Mouse (Mus musculus): ENCODE measurements around the gene Spo11. TPM values are rescaled to one million over a fixed set of nuclear protein-coding genes. Genes with fewer than 3 reads are reported as not detected.

Spo11 gene
- polyA plus RNA-seq, 1 experiment from 2014 or later, result 1.8 TPM

GRCm38 (mm10) chr2:173003737-173004136, 26.2 kb downstream of the Spo11 start:
- no peaks in the 10 kb centered on the region for H3K9me3 ChIP-seq (ENCODE audit: control insufficient read depth, low read length)
- no peak overlapping the region for H3K9ac ChIP-seq (ENCODE audit: low read depth, low read length)
- 90% methylated on average over 8 of the region's 8 CpGs for WGBS
- H3K27ac ChIP-seq (replicated peaks; ENCODE audit: low read depth, low read length), result no peak overlapping the region
- H3K4me3 ChIP-seq (ENCODE audit: low read depth, low read length), result no peak overlapping the region
- ATAC-seq (ENCODE audit: low read depth), result no peak
- no peak overlapping the region for H3K4me2 ChIP-seq (ENCODE audit: low read depth, low read length)
- H3K27me3 ChIP-seq (replicated peaks; ENCODE audit: control insufficient read depth, insufficient read depth, low read length), result no peaks in the 10 kb centered on the region
- H3K4me1 ChIP-seq (ENCODE audit: control insufficient read depth, insufficient read depth, low read length), result peaks cover 9% of the 10 kb centered on the region
- DNase-seq (ENCODE audit: low spot score), result no peak
- peaks cover 62% of the 10 kb centered on the region for H3K36me3 ChIP-seq (ENCODE audit: control insufficient read depth, insufficient read depth, low read length)

- H3K27ac ChIP-seq (replicated peaks; ENCODE audit: low read depth, low read length), result no peak overlapping the region
- no peaks in the 10 kb centered on the region for H3K4me1 ChIP-seq (ENCODE audit: control insufficient read depth, insufficient read depth, low read length)
- no peak for ATAC-seq (ENCODE audit: low read depth)
These were observed 32.8 kb downstream of the Spo11 start for GRCm38 (mm10) chr2:173010220-173010717.

DNA sequence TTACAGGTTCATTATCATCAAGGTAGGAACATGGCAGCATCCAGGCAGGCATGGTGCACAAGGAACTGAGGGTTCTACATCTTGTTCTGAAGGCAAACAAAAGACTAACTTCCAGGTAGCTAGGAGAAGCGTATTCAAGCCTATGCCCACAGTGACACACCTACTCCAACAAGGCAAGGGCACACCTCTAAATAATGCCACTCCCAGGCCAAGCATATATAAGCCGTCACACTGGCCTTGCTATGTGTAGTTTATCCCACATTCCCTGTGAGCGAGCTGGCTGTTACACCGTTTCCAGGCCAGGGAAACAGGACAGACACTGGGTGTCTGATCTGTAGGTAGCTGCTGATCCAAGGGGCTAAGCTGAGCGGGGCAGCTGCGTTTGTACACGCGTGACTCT, 33.9 kb downstream of the Spo11 start:
- 96% methylated on average over 8 of the region's 8 CpGs for WGBS
- ATAC-seq (ENCODE audit: low read depth) (no peak), DNase-seq (ENCODE audit: low spot score) (no peak)
- H3K27me3 ChIP-seq (replicated peaks; ENCODE audit: control insufficient read depth, insufficient read depth, low read length), result no peaks in the 10 kb centered on the region
- H3K36me3 ChIP-seq (ENCODE audit: control insufficient read depth, insufficient read depth, low read length), result peaks cover 98% of the 10 kb centered on the region
- H3K4me3 ChIP-seq (ENCODE audit: low read depth, low read length), result no peak overlapping the region
- no peak overlapping the region for H3K27ac ChIP-seq (replicated peaks; ENCODE audit: low read depth, low read length)
- H3K4me2 ChIP-seq (ENCODE audit: low read depth, low read length), result no peak overlapping the region
- H3K9ac ChIP-seq (ENCODE audit: low read depth, low read length), result no peak overlapping the region
- no peaks in the 10 kb centered on the region for H3K9me3 ChIP-seq (ENCODE audit: control insufficient read depth, low read length)
- H3K4me1 ChIP-seq (ENCODE audit: control insufficient read depth, insufficient read depth, low read length), result no peaks in the 10 kb centered on the region

More at GRCm38 (mm10) chr2:173010220-173010717, 32.8 kb downstream of the Spo11 start:
- Histone ChIP-seq H3K4me3 (ENCODE audit: low read depth, low read length) (no peak overlapping the region), H3K27me3 (replicated peaks; ENCODE audit: control insufficient read depth, insufficient read depth, low read length) (no peaks in the 10 kb centered on the region), H3K36me3 (ENCODE audit: control insufficient read depth, insufficient read depth, low read length) (peaks cover 100% of the 10 kb centered on the region), H3K9ac (ENCODE audit: low read depth, low read length) (no peak overlapping the region), H3K9me3 (ENCODE audit: control insufficient read depth, low read length) (no peaks in the 10 kb centered on the region), H3K4me2 (ENCODE audit: low read depth, low read length) (no peak overlapping the region)
- 74% methylated on average over 3 of the region's 3 CpGs for WGBS
- no peak for DNase-seq (ENCODE audit: low spot score)

GRCm38 (mm10) chr2:173014741-173015287, 37.3 kb downstream of the Spo11 start:
- Histone ChIP-seq H3K9me3 (ENCODE audit: control insufficient read depth, low read length) (no peaks in the 10 kb centered on the region), H3K27ac (replicated peaks; ENCODE audit: low read depth, low read length) (no peak overlapping the region), H3K27me3 (replicated peaks; ENCODE audit: control insufficient read depth, insufficient read depth, low read length) (no peaks in the 10 kb centered on the region), H3K4me2 (ENCODE audit: low read depth, low read length) (no peak overlapping the region), H3K36me3 (ENCODE audit: control insufficient read depth, insufficient read depth, low read length) (peaks cover 64% of the 10 kb centered on the region), H3K4me1 (ENCODE audit: control insufficient read depth, insufficient read depth, low read length) (peaks cover 4% of the 10 kb centered on the region; the same call in 1 of the 2 replicates), H3K9ac (ENCODE audit: low read depth, low read length) (no peak overlapping the region), H3K4me3 (ENCODE audit: low read depth, low read length) (no peak overlapping the region)
- ATAC-seq (ENCODE audit: low read depth) (no peak), DNase-seq (ENCODE audit: low spot score) (no peak)
- WGBS, result 71% methylated on average over 7 of the region's 7 CpGs

DNA sequence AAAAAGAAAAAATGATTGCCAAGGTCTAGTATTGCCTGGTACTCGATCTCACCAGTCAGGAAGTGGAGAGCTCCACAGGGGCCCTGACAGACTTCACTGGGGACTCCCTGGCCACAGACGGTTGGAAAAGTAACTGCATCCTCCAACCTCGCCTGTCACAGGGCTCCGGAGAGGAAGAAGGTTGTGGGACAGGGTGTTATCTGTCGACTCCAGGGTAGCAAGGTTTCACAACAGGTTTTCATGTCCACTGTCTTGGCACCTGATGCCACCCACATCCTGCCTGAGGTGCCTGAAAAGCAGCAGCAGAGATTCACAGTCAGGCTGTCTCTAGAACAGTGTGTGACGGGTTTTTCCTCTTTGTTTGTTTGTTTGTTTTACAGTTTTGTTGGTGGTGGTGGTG, 40.4 kb downstream of the Spo11 start:
- no peak for ATAC-seq (ENCODE audit: low read depth)
- WGBS, result 46% methylated on average over 6 of the region's 6 CpGs

GRCm38 (mm10) chr2:173018618-173019017, 41.1 kb downstream of the Spo11 start:
- DNase-seq (ENCODE audit: low spot score) (no peak), ATAC-seq (ENCODE audit: low read depth) (no peak)
- 25% methylated on average over 8 of the region's 8 CpGs for WGBS
- Histone ChIP-seq H3K4me1 (ENCODE audit: control insufficient read depth, insufficient read depth, low read length) (peaks cover 22% of the 10 kb centered on the region), H3K4me3 (ENCODE audit: low read depth, low read length) (no peak overlapping the region), H3K9me3 (ENCODE audit: control insufficient read depth, low read length) (no peaks in the 10 kb centered on the region), H3K9ac (ENCODE audit: low read depth, low read length) (no peak overlapping the region), H3K27ac (replicated peaks; ENCODE audit: low read depth, low read length) (no peak overlapping the region), H3K27me3 (replicated peaks; ENCODE audit: control insufficient read depth, insufficient read depth, low read length) (peaks cover 10% of the 10 kb centered on the region; the same call in 1 of the 2 replicates), H3K4me2 (ENCODE audit: low read depth, low read length) (no peak overlapping the region), H3K36me3 (ENCODE audit: control insufficient read depth, insufficient read depth, low read length) (peaks cover 26% of the 10 kb centered on the region)

More for the DNA sequence above, 40.4 kb downstream of the Spo11 start:
- Histone ChIP-seq H3K4me3 (ENCODE audit: low read depth, low read length) (no peak overlapping the region), H3K4me2 (ENCODE audit: low read depth, low read length) (no peak overlapping the region), H3K27ac (replicated peaks; ENCODE audit: low read depth, low read length) (no peak overlapping the region), H3K27me3 (replicated peaks; ENCODE audit: control insufficient read depth, insufficient read depth, low read length) (peaks cover 10% of the 10 kb centered on the region; the same call in 1 of the 2 replicates), H3K9ac (ENCODE audit: low read depth, low read length) (0 out of 2 replicates have a peak overlapping the region, but pooled peaks have one; percentile 22), H3K4me1 (ENCODE audit: control insufficient read depth, insufficient read depth, low read length) (peaks cover 16% of the 10 kb centered on the region), H3K9me3 (ENCODE audit: control insufficient read depth, low read length) (no peaks in the 10 kb centered on the region), H3K36me3 (ENCODE audit: control insufficient read depth, insufficient read depth, low read length) (peaks cover 33% of the 10 kb centered on the region)
- no peak for DNase-seq (ENCODE audit: low spot score)

- ATAC-seq (ENCODE audit: low read depth), result 0 out of 2 replicates have a peak, but pooled peaks have one; percentile 7
- Histone ChIP-seq H3K9me3 (ENCODE audit: control insufficient read depth, low read length) (no peaks in the 10 kb centered on the region), H3K4me2 (ENCODE audit: low read depth, low read length) (peak overlapping the region; percentile 89), H3K9ac (ENCODE audit: low read depth, low read length) (peak overlapping the region; percentile 57), H3K36me3 (ENCODE audit: control insufficient read depth, insufficient read depth, low read length) (peaks cover 19% of the 10 kb centered on the region), H3K27ac (replicated peaks; ENCODE audit: low read depth, low read length) (no peak overlapping the region), H3K4me1 (ENCODE audit: control insufficient read depth, insufficient read depth, low read length) (peaks cover 22% of the 10 kb centered on the region), H3K27me3 (replicated peaks; ENCODE audit: control insufficient read depth, insufficient read depth, low read length) (peaks cover 10% of the 10 kb centered on the region; the same call in 1 of the 2 replicates), H3K4me3 (ENCODE audit: low read depth, low read length) (peak overlapping the region; percentile 40)
- no peak for DNase-seq (ENCODE audit: low spot score)
- WGBS, result 17% methylated on average over 9 of the region's 9 CpGs
These were observed 41.8 kb downstream of the Spo11 start for GRCm38 (mm10) chr2:173019322-173019721.

DNA sequence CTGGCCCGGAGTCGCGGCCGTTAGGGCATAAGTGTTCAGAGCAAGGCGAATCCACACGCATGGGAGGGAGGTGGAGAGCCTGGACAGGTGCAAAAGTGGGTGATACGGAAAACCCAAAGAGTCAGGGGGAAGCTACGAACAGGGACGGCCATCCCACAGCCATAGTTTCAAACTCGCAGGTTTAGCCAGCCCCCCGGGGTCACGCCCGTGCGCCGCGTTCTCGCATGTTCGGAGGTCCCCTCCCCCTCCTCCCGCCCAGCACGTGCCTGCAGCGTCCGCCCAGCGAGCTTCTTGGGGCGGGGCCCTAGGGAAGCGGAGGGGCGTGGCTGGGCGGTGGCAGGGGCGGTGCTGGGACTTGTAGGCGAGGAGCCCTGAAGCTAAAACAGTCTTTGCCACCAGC, 42.3 kb downstream of the Spo11 start:
- Histone ChIP-seq H3K9ac (ENCODE audit: low read depth, low read length) (peak overlapping the region; percentile 57), H3K9me3 (ENCODE audit: control insufficient read depth, low read length) (no peaks in the 10 kb centered on the region), H3K4me2 (ENCODE audit: low read depth, low read length) (peak overlapping the region; percentile 89), H3K27ac (replicated peaks; ENCODE audit: low read depth, low read length) (no peak overlapping the region), H3K36me3 (ENCODE audit: control insufficient read depth, insufficient read depth, low read length) (peaks cover 14% of the 10 kb centered on the region), H3K4me1 (ENCODE audit: control insufficient read depth, insufficient read depth, low read length) (peaks cover 22% of the 10 kb centered on the region), H3K4me3 (ENCODE audit: low read depth, low read length) (peak overlapping the region; percentile 40), H3K27me3 (replicated peaks; ENCODE audit: control insufficient read depth, insufficient read depth, low read length) (peaks cover 10% of the 10 kb centered on the region; the same call in 1 of the 2 replicates)
- peak; percentile 81 for ATAC-seq (ENCODE audit: low read depth)
- DNase-seq (ENCODE audit: low spot score), result peak; percentile 95
- WGBS, result 0% methylated on average over 17 of the region's 29 CpGs

DNA sequence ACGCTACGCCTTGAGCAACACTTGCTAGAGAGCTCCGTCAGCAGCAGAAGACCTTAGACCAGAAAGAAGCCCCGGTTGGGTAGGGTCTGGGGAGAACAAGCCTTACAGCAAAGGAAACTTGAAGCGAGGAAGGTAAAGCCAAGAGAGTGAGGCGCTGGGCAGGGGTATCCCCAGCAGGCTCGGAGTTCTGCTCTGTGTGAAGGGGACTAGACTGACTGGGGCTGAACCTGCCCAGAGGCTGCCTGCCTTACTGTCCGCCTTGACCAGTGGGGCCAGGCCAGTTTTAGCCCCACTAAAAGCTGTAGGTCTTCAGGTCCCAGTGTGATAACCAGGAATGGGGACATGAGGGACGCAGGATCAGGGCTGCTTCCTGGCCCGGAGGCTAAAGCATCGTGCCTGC, 42.9 kb downstream of the Spo11 start, which contains the start of gene Rbm38:
TSS of gene Rbm38 (plus strand) at position 69 of the 400 bp plus-strand sequence.
- DNase-seq (ENCODE audit: low spot score), result no peak
- H3K4me1 ChIP-seq (ENCODE audit: control insufficient read depth, insufficient read depth, low read length), result peaks cover 22% of the 10 kb centered on the region
- peak within 1 kb of the TSS; percentile 57 for H3K9ac ChIP-seq (ENCODE audit: low read depth, low read length)
- peak within 1 kb of the TSS; percentile 89 for H3K4me2 ChIP-seq (ENCODE audit: low read depth, low read length)
- WGBS, result 29% methylated on average over 11 of the region's 11 CpGs
- no peaks in the 10 kb centered on the region for H3K9me3 ChIP-seq (ENCODE audit: control insufficient read depth, low read length)
- peaks cover 10% of the 10 kb centered on the region; the same call in 1 of the 2 replicates for H3K27me3 ChIP-seq (replicated peaks; ENCODE audit: control insufficient read depth, insufficient read depth, low read length)
- peaks cover 8% of the 10 kb centered on the region for H3K36me3 ChIP-seq (ENCODE audit: control insufficient read depth, insufficient read depth, low read length)
- no peak for ATAC-seq (ENCODE audit: low read depth)
- peak within 1 kb of the TSS; percentile 80 for H3K4me3 ChIP-seq (ENCODE audit: low read depth, low read length)
- no peak within 1 kb of the TSS for H3K27ac ChIP-seq (replicated peaks; ENCODE audit: low read depth, low read length)
